Comparison of ENCODE assay signal across 8 mouse cellular contexts in genomic region chr13:99343876-99344598, GRCm38 (mm10). TPM values are rescaled to one million over a fixed set of nuclear protein-coding genes. Genes with fewer than 3 reads are reported as not detected.
A peak's percentile ranks its signal among the peaks of the same experiment; 100 is the strongest.
DNase-seq lines count a peak whose midpoint lies in the region; ATAC-seq and TF ChIP-seq lines count a peak whose summit lies in the region.

No protein-coding gene starts in this region.

- H3K27me3 ChIP-seq in heart, embryonic 10.5 days (ENCODE audit: insufficient read depth, poor library complexity, severe bottlenecking), result no peaks in the 10 kb centered on the region
- H3K27me3 ChIP-seq in CH12.LX (replicated peaks), result no peaks in the 10 kb centered on the region
- H3K27me3 ChIP-seq in forebrain, embryonic 14.5 days (replicated peaks; ENCODE audit: control insufficient read depth, insufficient read depth, low read length), result no peaks in the 10 kb centered on the region
- no peaks in the 10 kb centered on the region for H3K27me3 ChIP-seq in liver, embryonic 12.5 days (replicated peaks)
- H3K27me3 ChIP-seq in stomach, embryonic 15.5 days (replicated peaks), result no peaks in the 10 kb centered on the region

- peak overlapping the region; percentile 71 for H3K9ac ChIP-seq in CH12.LX (ENCODE audit: insufficient read depth, low read depth)
- peak overlapping the region; percentile 89 for H3K9ac ChIP-seq in forebrain, embryonic 14.5 days (ENCODE audit: low read length)
- H3K9ac ChIP-seq in liver, embryonic 12.5 days, result peak overlapping the region; percentile 86
- H3K9ac ChIP-seq in stomach, embryonic 15.5 days, result peak overlapping the region; percentile 67; the same call in 1 of the 2 replicates

- intact Hi-C loops in heart, postnatal 36 days (cut with DNase I), result no loop called here

- H3K9me3 ChIP-seq in heart, embryonic 10.5 days, result no peaks in the 10 kb centered on the region
- no peaks in the 10 kb centered on the region for H3K9me3 ChIP-seq in CH12.LX (replicated peaks; ENCODE audit: low read length)
- H3K9me3 ChIP-seq in forebrain, embryonic 14.5 days (replicated peaks; ENCODE audit: control insufficient read depth, low read length), result no peaks in the 10 kb centered on the region
- H3K9me3 ChIP-seq in liver, embryonic 12.5 days (replicated peaks), result no peaks in the 10 kb centered on the region
- no peaks in the 10 kb centered on the region for H3K9me3 ChIP-seq in stomach, embryonic 15.5 days

- in situ Hi-C loops in CH12.LX (cut with MboI; ENCODE audit: low pct_ligation_motif_present, low pct_unique_long_range_greater_than_20kb, low sequenced_read_pairs), result no loop called here

- H3K79me2 ChIP-seq in CH12.LX (replicated peaks; ENCODE audit: control insufficient read depth, extremely low read depth, insufficient read depth, poor library complexity, severe bottlenecking), result peaks cover 41% of the 10 kb centered on the region

- WGBS in heart, embryonic 10.5 days, result 1% methylated on average over 30 of the region's 30 CpGs
- WGBS in forebrain, embryonic 14.5 days, result 3% methylated on average over 30 of the region's 30 CpGs
- under 1% methylated on average over 30 of the region's 30 CpGs for WGBS in liver, embryonic 12.5 days (ENCODE audit: insufficient replicate concordance)
- WGBS in stomach, embryonic 15.5 days, result 3% methylated on average over 30 of the region's 30 CpGs

- no peak for TF ChIP-seq EP300 in CH12.LX (IDR thresholded peaks at IDR 0.05; ENCODE audit: low read length)

- H3K4me3 ChIP-seq in heart, embryonic 10.5 days, result peak overlapping the region; percentile 86
- H3K4me3 ChIP-seq in CH12.LX (replicated peaks in 1 of 3; ENCODE audit: low read depth in 2 of 3, low read length in 2 of 3, poor library complexity in 1 of 3), result peak overlapping the region; percentile 92 to 97 (median 94)
- H3K4me3 ChIP-seq in forebrain, embryonic 14.5 days (ENCODE audit: low read depth, low read length), result peak overlapping the region; percentile 76
- H3K4me3 ChIP-seq in liver, embryonic 12.5 days, result peak overlapping the region; percentile 92
- peak overlapping the region; percentile 68 for H3K4me3 ChIP-seq in stomach, embryonic 15.5 days (replicated peaks)

- peak overlapping the region; percentile 95 for H3K27ac ChIP-seq in heart, embryonic 10.5 days
- H3K27ac ChIP-seq in CH12.LX (ENCODE audit: insufficient read depth, low read depth), result peak overlapping the region; percentile 44; the same call in 1 of the 2 replicates
- peak overlapping the region; percentile 85 for H3K27ac ChIP-seq in forebrain, embryonic 14.5 days (ENCODE audit: low read depth, low read length)
- peak overlapping the region; percentile 80 for H3K27ac ChIP-seq in liver, embryonic 12.5 days
- H3K27ac ChIP-seq in stomach, embryonic 15.5 days, result peak overlapping the region; percentile 82

- DNase-seq in heart, embryonic 10.5 days (ENCODE audit: low spot score), result no peak
- no peak for DNase-seq in heart, postnatal 36 days
- peak; percentile 24 for DNase-seq in CH12.LX (ENCODE audit: extremely low read depth)
- DNase-seq in forebrain, embryonic 14.5 days (ENCODE audit: low spot score), result no peak
- DNase-seq in urinary bladder, postnatal 4 days (ENCODE audit: low spot score in 2 of 2), result no peak
- DNase-seq in gastrocnemius, postnatal 10 days, result no peak

- TF ChIP-seq RAD21 in CH12.LX (IDR thresholded peaks at IDR 0.05; ENCODE audit: low read depth, low read length), result no peak

- TF ChIP-seq POLR2A in CH12.LX (IDR thresholded peaks at IDR 0.05; ENCODE audit: low read depth, low read length), result no peak

- peak; percentile 84 for ATAC-seq in forebrain, embryonic 14.5 days
- peak; percentile 73; the same call in 1 of the 2 replicates for ATAC-seq in liver, embryonic 12.5 days
- peak; percentile 60; the same call in 1 of the 2 replicates for ATAC-seq in stomach, embryonic 15.5 days (ENCODE audit: insufficient read depth, low FRiP score, low read depth)

- dilution Hi-C loops in CH12.LX (cut with MboI; ENCODE audit: extremely low pct_ligation_motif_present, extremely low pct_unique_long_range_greater_than_20kb, low sequenced_read_pairs), result no loop called here

- H3K4me1 ChIP-seq in heart, embryonic 10.5 days, result peaks cover 26% of the 10 kb centered on the region
- H3K4me1 ChIP-seq in CH12.LX (ENCODE audit: control insufficient read depth in 1 of 2, insufficient read depth in 2 of 2), result peaks cover 4 to 41% of the 10 kb centered on the region in 2 experiments
- H3K4me1 ChIP-seq in forebrain, embryonic 14.5 days (ENCODE audit: control insufficient read depth, insufficient read depth, low read length), result peaks cover 11% of the 10 kb centered on the region
- H3K4me1 ChIP-seq in liver, embryonic 12.5 days, result peaks cover 29% of the 10 kb centered on the region
- H3K4me1 ChIP-seq in stomach, embryonic 15.5 days, result peaks cover 7% of the 10 kb centered on the region

- H3K4me2 ChIP-seq in CH12.LX (ENCODE audit: insufficient read depth, low read depth, poor library complexity, severe bottlenecking), result peak overlapping the region; percentile 78
- H3K4me2 ChIP-seq in forebrain, embryonic 14.5 days (ENCODE audit: low read length), result peak overlapping the region; percentile 72
- peak overlapping the region; percentile 84 for H3K4me2 ChIP-seq in liver, embryonic 12.5 days
- H3K4me2 ChIP-seq in stomach, embryonic 15.5 days, result peak overlapping the region; percentile 65

- peaks cover 51% of the 10 kb centered on the region for H3K36me3 ChIP-seq in heart, embryonic 10.5 days
- peaks cover 50 to 63% of the 10 kb centered on the region in 2 experiments for H3K36me3 ChIP-seq in CH12.LX (replicated peaks in 1 of 2; ENCODE audit: control insufficient read depth in 1 of 2, insufficient read depth in 1 of 2, low read length in 1 of 2)
- H3K36me3 ChIP-seq in forebrain, embryonic 14.5 days (ENCODE audit: control insufficient read depth, insufficient read depth, low read length), result peaks cover 46% of the 10 kb centered on the region
- peaks cover 64% of the 10 kb centered on the region for H3K36me3 ChIP-seq in liver, embryonic 12.5 days
- H3K36me3 ChIP-seq in stomach, embryonic 15.5 days, result peaks cover 42% of the 10 kb centered on the region

- TF ChIP-seq CTCF in CH12.LX (conservative IDR thresholded peaks at IDR 0.05 in 1 of 2, IDR thresholded peaks at IDR 0.05 in 1 of 2; ENCODE audit: low read depth in 2 of 2, low read length in 2 of 2), result no peak

TF ChIP-seq in CH12.LX, 34 proteins besides CTCF, POLR2A, EP300 and RAD21:
- TF ChIP-seq ZMIZ1 (IDR thresholded peaks at IDR 0.05; ENCODE audit: low read depth, low read length), result no peak
- TF ChIP-seq ZKSCAN1 (IDR thresholded peaks at IDR 0.05; ENCODE audit: borderline replicate concordance, low read depth, low read length), result no peak
- no peak for TF ChIP-seq MXI1 (IDR thresholded peaks at IDR 0.05; ENCODE audit: low read depth, low read length)
- TF ChIP-seq ZC3H11A (IDR thresholded peaks at IDR 0.05; ENCODE audit: low read depth, low read length), result no peak
- no peak for TF ChIP-seq SMC3 (IDR thresholded peaks at IDR 0.05; ENCODE audit: low read depth, low read length)
- TF ChIP-seq NRF1 (IDR thresholded peaks at IDR 0.05; ENCODE audit: low read depth, low read length), result no peak
- TF ChIP-seq HCFC1 (IDR thresholded peaks at IDR 0.05; ENCODE audit: low read depth, low read length), result no peak
- 0 out of 2 replicates have a peak, but pooled peaks have one; percentile 18 for TF ChIP-seq MYC (IDR thresholded peaks at IDR 0.05; ENCODE audit: low read depth, low read length)
- TF ChIP-seq CHD2 (IDR thresholded peaks at IDR 0.05; ENCODE audit: low read length), result no peak
- peak; percentile 80 for TF ChIP-seq BHLHE40 (IDR thresholded peaks at IDR 0.05; ENCODE audit: low read depth, low read length)
- 0 out of 2 replicates have a peak, but pooled peaks have one; percentile 32 for TF ChIP-seq MAX (IDR thresholded peaks at IDR 0.05; ENCODE audit: low read length)
- TF ChIP-seq SIN3A (IDR thresholded peaks at IDR 0.05; ENCODE audit: low read length), result no peak

RNA-seq across cellular contexts. Expression of gene Ptcd2, which starts 0.5 kb away (rescaled TPM):
- polyA plus RNA-seq in heart, embryonic 10.5 days (2016; fragmentation: Nextera tagmentation; extraction: Ambion mirVana), result 57.9 and 60.2 TPM in 2 replicates
- 10 to 100 TPM; 47.0 to 49.2 TPM for total RNA-seq in heart, postnatal 36 days (2021)
- total RNA-seq in CH12.LX (2012; rRNA removed) (32.4 and 34.4 TPM in 2 replicates), CH12.LX (2014; rRNA removed) (84.8 and 92.9 TPM in 2 replicates)
- polyA plus RNA-seq in CH12.LX (2012; ENCODE audit: insufficient read length, low read depth), result 36.9 and 52.2 TPM in 2 replicates
- polyA plus RNA-seq in forebrain, embryonic 14.5 days (2014; fragmentation: Nextera tagmentation; extraction: Ambion mirVana), result 60.9 and 64.8 TPM in 2 replicates
- 44.6 and 46.8 TPM in 2 replicates for polyA plus RNA-seq in liver, embryonic 12.5 days (2016; fragmentation: Nextera tagmentation; extraction: Ambion mirVana)
- polyA plus RNA-seq in stomach, embryonic 15.5 days (2015; fragmentation: Nextera tagmentation; extraction: Ambion mirVana), result 42.3 and 49.4 TPM in 2 replicates
- total RNA-seq in gastrocnemius, postnatal 10 days (2021), result 10 to 100 TPM; 23.4 to 24.1 TPM

RNA-seq across cellular contexts. Expression of gene Mrps27, which starts 0.5 kb away (rescaled TPM):
- 93.6 and 96.0 TPM in 2 replicates for polyA plus RNA-seq in heart, embryonic 10.5 days (2016; fragmentation: Nextera tagmentation; extraction: Ambion mirVana)
- 10 to 100 TPM; 48.2 to 48.8 TPM for total RNA-seq in heart, postnatal 36 days (2021)
- 46.6 and 46.8 TPM in 2 replicates for total RNA-seq in CH12.LX (2012; rRNA removed)
- 32.6 and 34.5 TPM in 2 replicates for total RNA-seq in CH12.LX (2014; rRNA removed)
- polyA plus RNA-seq in CH12.LX (2012; ENCODE audit: insufficient read length, low read depth), result 64.8 and 68.0 TPM in 2 replicates
- 45.6 and 48.0 TPM in 2 replicates for polyA plus RNA-seq in forebrain, embryonic 14.5 days (2014; fragmentation: Nextera tagmentation; extraction: Ambion mirVana)
- polyA plus RNA-seq in liver, embryonic 12.5 days (2016; fragmentation: Nextera tagmentation; extraction: Ambion mirVana), result 43.7 and 44.3 TPM in 2 replicates
- 56.7 and 63.2 TPM in 2 replicates for polyA plus RNA-seq in stomach, embryonic 15.5 days (2015; fragmentation: Nextera tagmentation; extraction: Ambion mirVana)
- 10 to 100 TPM; 27.5 to 28.4 TPM for total RNA-seq in gastrocnemius, postnatal 10 days (2021)

Comparison
In these comparisons a context has a peak if more than half of its experiments do, and no peak if none do; other contexts are left out.
1. H3K27ac ChIP-seq: peak in every context shown above with its lines; median percentile 95 in heart, embryonic 10.5 days; 85 in forebrain, embryonic 14.5 days; 82 in stomach, embryonic 15.5 days; 80 in liver, embryonic 12.5 days; 44 in CH12.LX.